Mouse (Mus musculus) mature B cell (primary cell): Measurements from ENCODE around the gene Krtap29-1.

Experiments
- in situ Hi-C: fragments of 300-500 bp; cut with MboI; formaldehyde crosslinking; loops from 2 replicates; pipeline ENCODE4 v1.14.3; 2019

The Krtap29-1 gene

DNA sequence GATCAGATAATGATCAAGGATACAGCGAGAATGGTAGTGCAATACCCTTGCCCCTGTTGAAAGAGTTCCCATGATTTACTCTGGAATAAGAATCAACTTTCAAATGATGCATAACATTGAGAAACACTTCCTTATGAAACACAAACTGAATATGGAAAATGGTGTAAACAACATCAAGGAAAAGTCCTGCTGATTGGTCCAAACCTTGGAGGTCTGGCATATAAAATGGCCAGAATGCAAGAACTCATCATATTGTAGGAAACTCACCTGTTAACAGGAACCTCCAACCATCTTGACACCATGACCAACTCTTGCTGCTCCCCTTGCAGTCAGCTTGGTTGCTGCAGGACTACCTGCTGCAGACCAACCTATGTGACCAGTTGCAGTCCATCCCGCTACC, 30.7 kb downstream of the Krtap29-1 start, which contains the start of gene Krtap9-5:
TSS of gene Krtap9-5 (plus strand) at position 301 of the 400 bp plus-strand sequence.
- in situ Hi-C loops, result no loop called here

DNA sequence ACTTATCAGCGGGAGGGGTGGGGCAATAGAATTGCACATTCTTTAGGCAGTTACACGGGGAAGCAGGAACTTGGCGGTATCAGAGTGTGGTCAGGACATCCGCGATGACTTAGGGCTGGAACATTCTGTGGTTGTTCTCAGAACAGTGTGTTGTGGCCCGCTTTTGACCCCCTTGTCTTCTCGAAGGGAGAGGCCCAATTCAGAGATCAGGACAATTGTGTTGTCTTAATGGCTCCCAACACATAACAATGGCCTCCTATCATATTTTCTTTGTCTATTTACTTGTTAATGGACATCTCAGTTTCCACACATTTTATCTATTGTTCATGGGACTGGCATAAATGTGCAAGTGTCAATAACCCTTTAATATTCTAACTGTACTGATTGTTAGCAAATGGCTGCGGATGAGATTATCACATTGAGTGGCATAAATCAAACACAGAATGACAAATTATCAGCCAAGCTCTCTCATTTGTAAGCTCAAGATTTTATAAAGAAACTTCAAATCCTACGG, 41.0 kb downstream of the Krtap29-1 start:
- in situ Hi-C loops, result no loop called here

DNA sequence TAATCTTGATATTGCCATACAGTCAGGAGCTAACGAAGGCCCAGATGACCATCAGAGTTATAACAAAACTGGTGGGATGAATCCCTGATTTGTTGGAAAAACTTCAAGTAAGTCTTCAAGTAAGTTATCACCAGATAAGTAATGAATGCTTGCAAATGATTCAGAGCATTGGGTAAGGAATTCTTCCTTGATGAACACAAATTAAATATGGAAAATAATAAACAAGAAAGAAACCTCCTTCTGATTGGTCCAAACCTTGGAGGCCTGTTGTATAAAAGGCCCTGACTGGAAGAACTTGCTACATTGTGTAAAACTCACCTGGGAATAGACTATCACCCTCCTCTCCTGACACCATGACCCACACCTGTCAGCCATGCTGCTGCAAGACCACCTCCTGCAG, 42.9 kb downstream of the Krtap29-1 start, which contains the start of gene Krtap31-2:
TSS of gene Krtap31-2 (plus strand) at position 301 of the 400 bp plus-strand sequence.
- in situ Hi-C loops, result no loop called here
